Mouse (Mus musculus): ENCODE data around the gene BC034090. TPM values are rescaled to one million over a fixed set of nuclear protein-coding genes. Genes with fewer than 3 reads are reported as not detected.

Gene BC034090
- polyA plus RNA-seq, 1 experiment: 7.5 TPM

DNA sequence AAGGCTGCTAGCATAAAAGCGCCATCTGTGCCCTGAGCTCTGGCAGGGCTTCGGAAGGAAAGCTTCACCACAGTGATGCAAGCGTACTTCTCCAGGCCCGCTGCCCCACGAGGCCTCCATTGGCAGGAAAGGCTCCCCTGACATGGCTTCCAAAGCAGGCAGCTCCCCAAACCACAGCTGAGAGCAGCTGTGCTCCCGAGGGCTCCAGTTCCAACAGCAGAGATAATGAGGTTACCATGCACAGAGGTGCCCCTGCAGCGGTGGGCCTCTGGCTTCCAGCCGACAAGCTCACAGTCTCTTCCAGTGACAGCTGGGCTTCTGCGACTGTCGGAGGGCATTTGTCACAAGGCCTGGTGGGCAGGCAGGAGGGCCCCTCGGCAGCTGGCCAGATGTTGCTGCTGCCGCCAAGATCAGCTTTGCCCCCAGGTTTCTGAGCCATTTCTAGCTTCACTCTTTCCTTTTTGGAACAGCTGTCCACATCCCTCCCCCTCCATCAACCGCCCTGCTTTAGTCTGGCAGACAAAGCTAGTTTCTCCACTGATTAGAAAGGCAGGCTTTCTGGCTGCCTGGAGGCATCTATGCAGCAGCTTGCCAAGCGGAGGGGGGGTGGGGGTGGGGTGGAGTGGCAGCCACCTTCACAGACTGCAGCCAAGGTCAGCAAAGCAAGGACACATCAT lies 10.2 kb downstream of the BC034090 start:
- Histone ChIP-seq H3K27ac (replicated peaks; ENCODE audit: low read depth, low read length) (0 out of 2 replicates have a peak overlapping the region, but pooled peaks have one; percentile 26), H3K4me1 (ENCODE audit: control insufficient read depth, insufficient read depth, insufficient read length, low read length) (peaks cover 29% of the 10 kb centered on the region), H3K4me3 (ENCODE audit: insufficient read depth, low read depth, low read length) (no peak overlapping the region)

DNA sequence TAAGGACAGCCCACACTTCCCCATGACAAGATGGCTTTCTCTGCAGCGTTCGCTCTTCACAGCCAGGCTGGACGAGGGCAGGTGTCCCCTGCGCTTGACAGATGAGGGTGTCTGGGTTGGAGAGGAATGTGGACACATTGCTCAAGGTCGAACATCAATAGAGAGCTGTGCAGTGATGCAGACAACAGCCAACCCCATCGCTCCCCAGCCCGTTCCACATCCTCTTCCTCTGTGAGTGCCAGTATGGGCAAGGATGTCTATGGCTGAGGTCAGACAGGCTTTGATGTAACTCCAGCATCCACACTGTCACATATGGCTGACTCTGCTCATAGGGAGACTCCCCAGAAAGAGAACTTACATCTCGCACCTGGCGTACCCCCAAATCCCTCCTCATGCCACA lies 10.9 kb downstream of the BC034090 start:
- H3K4me3 ChIP-seq (ENCODE audit: insufficient read depth, low read depth, low read length): no peak overlapping the region

DNA sequence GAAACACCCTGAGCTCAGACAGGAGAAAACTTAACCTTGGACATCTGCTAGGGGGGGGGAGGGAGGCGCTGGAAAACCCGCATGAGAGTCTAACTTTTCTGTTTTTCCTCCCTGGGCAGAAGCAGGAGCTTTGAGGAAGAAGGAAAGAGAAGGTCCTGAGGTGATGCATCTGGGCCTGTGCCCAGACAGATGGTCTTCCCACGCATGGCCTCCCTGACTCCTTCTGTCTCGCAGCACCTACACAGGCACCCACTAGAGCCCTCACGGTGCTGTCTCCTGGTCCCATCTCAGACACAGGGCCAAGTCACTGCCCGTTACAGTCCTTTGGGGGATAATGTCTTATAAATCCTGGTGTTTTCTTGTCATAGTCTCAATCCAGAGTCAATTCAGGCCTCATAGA lies 11.5 kb downstream of the BC034090 start:
- peaks cover 32% of the 10 kb centered on the region for H3K4me1 ChIP-seq (ENCODE audit: control insufficient read depth, insufficient read depth, insufficient read length, low read length)

More for the DNA sequence above, 10.9 kb downstream of the BC034090 start:
- Histone ChIP-seq H3K4me1 (ENCODE audit: control insufficient read depth, insufficient read depth, insufficient read length, low read length) (peaks cover 29% of the 10 kb centered on the region), H3K27ac (replicated peaks; ENCODE audit: low read depth, low read length) (no peak overlapping the region)

DNA sequence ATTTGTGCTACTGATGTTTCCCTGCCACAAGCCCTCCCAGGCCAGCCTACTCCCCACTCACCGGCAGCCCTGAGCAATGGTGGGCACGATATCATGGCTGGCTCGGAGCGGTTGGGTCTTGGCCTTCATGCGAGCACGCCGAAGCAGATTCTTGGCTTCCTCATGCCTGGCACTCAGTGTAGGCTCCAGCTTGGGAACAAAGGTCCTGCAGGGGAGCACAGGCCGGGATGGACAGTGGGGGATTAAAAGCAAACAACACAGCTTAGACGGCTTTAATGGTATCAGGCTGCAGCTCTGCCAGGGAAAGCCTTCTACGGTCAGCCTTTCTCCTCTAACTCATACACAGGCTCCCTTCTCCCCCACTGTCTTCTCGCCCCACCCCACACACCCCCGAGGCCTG lies 11.9 kb downstream of the BC034090 start:
- Histone ChIP-seq H3K4me1 (ENCODE audit: control insufficient read depth, insufficient read depth, insufficient read length, low read length) (peaks cover 32% of the 10 kb centered on the region), H3K4me3 (ENCODE audit: insufficient read depth, low read depth, low read length) (no peak overlapping the region), H3K27ac (replicated peaks; ENCODE audit: low read depth, low read length) (no peak overlapping the region)

More for the DNA sequence above, 11.5 kb downstream of the BC034090 start:
- Histone ChIP-seq H3K4me3 (ENCODE audit: insufficient read depth, low read depth, low read length) (no peak overlapping the region), H3K27ac (replicated peaks; ENCODE audit: low read depth, low read length) (no peak overlapping the region)

GRCm38 (mm10) chr1:155229464-155230411 lies 14.5 kb downstream of the BC034090 start:
- no peak overlapping the region for H3K4me3 ChIP-seq (ENCODE audit: insufficient read depth, low read depth, low read length)
- H3K4me1 ChIP-seq (ENCODE audit: control insufficient read depth, insufficient read depth, insufficient read length, low read length): peaks cover 25% of the 10 kb centered on the region
- H3K27ac ChIP-seq (replicated peaks; ENCODE audit: low read depth, low read length): no peak overlapping the region

- H3K27ac ChIP-seq (replicated peaks; ENCODE audit: low read depth, low read length): no peak overlapping the region
- 0 out of 2 replicates have a peak, but pooled peaks cover 3% of the 10 kb centered on the region for H3K4me1 ChIP-seq (ENCODE audit: control insufficient read depth, insufficient read depth, insufficient read length, low read length)
- H3K4me3 ChIP-seq (ENCODE audit: insufficient read depth, low read depth, low read length): no peak overlapping the region
These were observed 20.2 kb downstream of the BC034090 start for GRCm38 (mm10) chr1:155223849-155224554.

- no peak overlapping the region for H3K4me3 ChIP-seq (ENCODE audit: insufficient read depth, low read depth, low read length)
- H3K4me1 ChIP-seq (ENCODE audit: control insufficient read depth, insufficient read depth, insufficient read length, low read length): 0 out of 2 replicates have a peak, but pooled peaks cover 1% of the 10 kb centered on the region
- no peak overlapping the region for H3K27ac ChIP-seq (replicated peaks; ENCODE audit: low read depth, low read length)
These were observed 21.2 kb downstream of the BC034090 start for GRCm38 (mm10) chr1:155223036-155223435.

DNA sequence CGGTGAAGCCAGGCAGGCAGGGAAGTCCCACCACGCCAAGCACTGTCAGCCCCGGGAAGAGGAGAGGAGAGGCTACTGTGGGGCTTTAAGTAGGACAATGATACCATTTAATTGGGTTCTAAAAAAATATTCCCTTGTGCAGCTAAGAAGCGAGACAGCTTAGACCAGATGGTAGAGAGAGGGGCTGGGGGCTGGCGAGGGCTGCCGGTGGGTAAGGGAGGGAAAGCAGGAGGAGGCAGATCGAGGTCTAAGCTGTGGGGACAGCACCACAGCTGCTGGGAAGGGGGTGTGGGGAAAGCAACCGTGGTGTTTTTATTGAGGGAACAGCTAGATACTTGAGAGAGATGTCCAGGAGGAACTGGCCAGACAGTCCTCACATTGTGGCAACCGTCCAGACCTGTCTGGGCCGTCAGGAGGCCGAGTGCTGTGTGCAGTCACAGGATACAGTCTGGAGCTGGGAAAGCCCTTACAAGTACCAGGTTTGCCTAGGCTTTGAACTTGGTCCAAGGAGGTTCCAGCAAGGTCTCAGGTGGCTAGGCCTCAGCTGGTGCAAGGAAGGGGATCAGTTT lies 22.1 kb downstream of the BC034090 start:
- Histone ChIP-seq H3K4me1 (ENCODE audit: control insufficient read depth, insufficient read depth, insufficient read length, low read length) (no peaks in the 10 kb centered on the region), H3K4me3 (ENCODE audit: insufficient read depth, low read depth, low read length) (no peak overlapping the region), H3K27ac (replicated peaks; ENCODE audit: low read depth, low read length) (no peak overlapping the region)

DNA sequence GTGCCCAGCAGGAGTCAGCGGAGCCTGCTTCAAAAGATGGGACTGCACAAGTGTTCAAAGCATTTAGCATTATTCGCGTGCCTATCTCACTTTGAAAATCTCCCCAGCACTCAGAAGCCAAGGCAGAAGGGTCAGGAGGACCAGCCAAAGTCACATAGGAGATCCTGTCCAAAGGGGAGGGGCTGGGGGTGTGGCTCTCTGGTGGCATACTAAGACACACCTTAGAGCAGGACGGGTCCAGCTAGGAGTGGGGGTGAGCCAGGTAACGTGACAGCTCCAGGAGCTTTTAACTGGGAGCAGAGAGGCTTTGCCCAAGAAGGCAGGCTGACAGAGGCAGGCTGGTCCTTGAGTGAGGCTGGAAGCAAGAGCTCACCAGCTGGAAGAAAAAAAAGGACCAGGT lies 25.3 kb downstream of the BC034090 start:
- H3K27ac ChIP-seq (replicated peaks; ENCODE audit: low read depth, low read length): no peak overlapping the region
- H3K4me1 ChIP-seq (ENCODE audit: control insufficient read depth, insufficient read depth, insufficient read length, low read length): no peaks in the 10 kb centered on the region
- H3K4me3 ChIP-seq (ENCODE audit: insufficient read depth, low read depth, low read length): no peak overlapping the region

DNA sequence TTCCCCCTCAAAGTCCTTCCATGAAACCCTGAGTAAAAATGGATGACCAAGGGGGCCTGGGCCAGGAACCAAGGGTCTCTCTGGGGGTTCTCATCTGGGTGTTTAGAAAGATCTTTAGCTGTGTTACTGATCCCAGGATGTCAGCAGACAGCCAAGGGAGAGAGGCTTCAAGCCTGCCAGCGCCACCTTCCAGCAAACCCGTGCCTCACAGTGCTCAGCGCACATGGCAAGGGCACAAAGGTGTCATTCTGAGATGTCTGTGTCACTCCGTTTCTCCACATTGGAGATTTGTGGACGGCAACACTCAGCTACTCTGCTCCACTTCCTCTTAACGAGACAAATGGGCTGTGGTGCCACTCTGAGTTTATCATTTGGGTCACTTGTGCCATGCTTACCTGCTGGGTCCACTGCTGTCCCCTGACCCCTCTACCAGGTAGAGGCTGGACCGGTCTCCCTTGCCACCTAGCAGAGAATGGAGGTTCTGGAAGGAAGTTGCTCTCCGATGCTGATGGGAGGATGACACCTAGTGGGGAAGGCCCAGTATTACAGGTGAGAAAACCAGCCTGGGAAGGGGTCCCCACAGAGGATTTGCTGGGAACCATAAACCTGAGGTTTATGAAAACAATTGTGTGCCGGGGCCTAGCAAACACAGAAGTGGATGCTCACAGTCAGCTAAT lies 26.2 kb downstream of the BC034090 start:
- H3K27ac ChIP-seq (replicated peaks; ENCODE audit: low read depth, low read length): no peak overlapping the region
- peaks cover 8% of the 10 kb centered on the region for H3K4me1 ChIP-seq (ENCODE audit: control insufficient read depth, insufficient read depth, insufficient read length, low read length)
- H3K4me3 ChIP-seq (ENCODE audit: insufficient read depth, low read depth, low read length): no peak overlapping the region

- Histone ChIP-seq H3K27ac (replicated peaks; ENCODE audit: low read depth, low read length) (no peak overlapping the region), H3K4me3 (ENCODE audit: insufficient read depth, low read depth, low read length) (no peak overlapping the region), H3K4me1 (ENCODE audit: control insufficient read depth, insufficient read depth, insufficient read length, low read length) (peaks cover 14% of the 10 kb centered on the region)
These were observed 27.4 kb downstream of the BC034090 start for GRCm38 (mm10) chr1:155216844-155217243.

GRCm38 (mm10) chr1:155216313-155216712 lies 27.9 kb downstream of the BC034090 start:
- Histone ChIP-seq H3K4me1 (ENCODE audit: control insufficient read depth, insufficient read depth, insufficient read length, low read length) (peaks cover 14% of the 10 kb centered on the region), H3K27ac (replicated peaks; ENCODE audit: low read depth, low read length) (no peak overlapping the region), H3K4me3 (ENCODE audit: insufficient read depth, low read depth, low read length) (no peak overlapping the region)

- Histone ChIP-seq H3K4me1 (ENCODE audit: control insufficient read depth, insufficient read depth, insufficient read length, low read length) (peaks cover 14% of the 10 kb centered on the region), H3K4me3 (ENCODE audit: insufficient read depth, low read depth, low read length) (no peak overlapping the region), H3K27ac (replicated peaks; ENCODE audit: low read depth, low read length) (no peak overlapping the region)
These were observed 29.0 kb downstream of the BC034090 start for GRCm38 (mm10) chr1:155215066-155215764.

- H3K4me3 ChIP-seq (ENCODE audit: insufficient read depth, low read depth, low read length): no peak overlapping the region
- H3K4me1 ChIP-seq (ENCODE audit: control insufficient read depth, insufficient read depth, insufficient read length, low read length): peaks cover 14% of the 10 kb centered on the region
- no peak overlapping the region for H3K27ac ChIP-seq (replicated peaks; ENCODE audit: low read depth, low read length)
These were observed 30.3 kb downstream of the BC034090 start for GRCm38 (mm10) chr1:155213912-155214311.
